Mouse (Mus musculus) kidney, postnatal 10 days (tissue): ENCODE data around the gene Calhm3.

Experiments
- DNase-seq: peaks from one replicate; pipeline ENCODE4 v3.0.0; 2021; ENCODE audit warnings: mixed read lengths

Calhm3 gene

DNA sequence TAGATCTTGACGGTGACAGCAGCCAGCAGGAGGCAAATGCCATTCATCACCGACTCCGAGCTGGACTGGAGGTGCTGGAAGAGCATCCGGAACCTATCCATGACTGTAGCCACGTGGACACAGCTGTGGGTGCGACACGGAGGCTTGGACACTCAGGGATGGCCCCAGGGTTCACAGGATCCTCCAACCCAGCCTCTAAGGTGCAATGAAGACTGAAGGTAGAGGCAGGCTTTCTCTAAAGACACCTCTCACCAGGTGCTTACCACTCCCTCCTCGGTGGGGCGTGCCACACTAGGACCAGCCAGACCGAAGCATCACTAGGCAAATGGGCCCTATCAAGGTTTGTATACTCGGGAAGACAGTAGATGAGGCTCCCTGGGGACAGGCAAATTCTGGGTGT is at the start of gene Calhm3:
TSS of gene Calhm3 (minus strand) at position 101 of the 400 bp plus-strand sequence.
- no peak for DNase-seq

- DNase-seq, result no peak
Observed at GRCm38 (mm10) chr19:47206126-47206525, 48.6 kb upstream of the Calhm3 start.

DNA sequence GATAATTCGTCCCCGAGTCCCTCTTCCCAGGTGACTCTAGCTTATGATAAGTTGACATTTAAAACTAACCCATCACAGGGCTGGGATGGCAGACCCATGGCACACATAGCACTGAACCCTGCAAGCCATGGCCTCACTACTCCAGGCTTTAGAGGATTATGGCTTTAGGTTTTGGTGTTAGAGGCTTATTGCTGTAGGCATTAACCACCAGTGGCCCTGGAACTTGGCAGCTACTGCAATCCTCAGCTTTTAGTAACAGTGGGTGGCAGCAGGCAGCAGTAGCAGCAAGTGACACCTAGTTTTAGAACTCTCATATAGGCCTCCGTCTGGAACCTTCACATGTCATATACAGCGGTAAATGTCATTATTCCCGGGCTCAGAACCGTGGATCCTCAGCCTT is 47.1 kb upstream of the Calhm3 start:
- no peak for DNase-seq

- no peak for DNase-seq
Observed at GRCm38 (mm10) chr19:47203042-47203441, 45.5 kb upstream of the Calhm3 start.

DNA sequence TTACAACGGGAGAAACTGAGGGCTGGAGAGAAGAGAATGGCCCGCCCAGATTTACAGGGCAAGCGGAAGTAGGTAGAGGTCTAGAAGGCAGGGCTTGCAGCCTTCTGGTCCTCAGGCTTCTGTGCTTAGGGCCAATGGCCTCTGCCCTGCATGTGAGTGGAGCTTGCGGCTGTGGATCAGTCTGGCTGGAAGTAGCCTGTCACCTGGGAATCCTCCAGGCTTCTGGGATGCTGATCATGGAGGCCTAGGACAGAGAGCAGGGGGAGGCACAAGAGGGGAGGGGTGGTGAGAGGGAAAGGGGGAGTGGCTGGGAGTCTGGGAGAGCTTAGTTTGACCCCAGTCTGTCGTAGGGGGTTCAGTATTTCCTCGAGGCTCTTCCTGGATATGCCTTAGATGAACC is 44.9 kb upstream of the Calhm3 start:
- no peak for DNase-seq

- no peak for DNase-seq
Observed at GRCm38 (mm10) chr19:47201972-47202371, 44.4 kb upstream of the Calhm3 start.

GRCm38 (mm10) chr19:47198671-47199350 is 41.2 kb upstream of the Calhm3 start:
- DNase-seq, result no peak

DNA sequence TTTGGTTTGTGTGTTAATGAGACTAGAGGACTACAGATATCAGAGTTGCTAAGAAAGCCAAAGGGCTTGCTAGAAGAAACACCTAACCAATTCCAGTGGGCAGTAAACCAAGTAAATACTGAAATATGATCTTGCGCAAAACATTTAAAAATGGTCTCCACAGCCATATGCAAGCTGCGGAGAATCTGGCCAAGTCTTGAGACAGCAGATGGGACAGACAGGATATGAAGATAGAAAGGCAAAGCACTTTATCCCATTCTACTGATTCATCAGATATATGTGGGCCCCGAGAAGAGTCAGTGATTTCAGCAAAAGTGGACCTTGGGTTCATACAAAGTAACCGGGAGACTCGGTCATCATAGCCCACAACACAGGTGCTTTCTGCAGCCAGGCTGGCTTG is 34.6 kb upstream of the Calhm3 start:
- no peak for DNase-seq

DNA sequence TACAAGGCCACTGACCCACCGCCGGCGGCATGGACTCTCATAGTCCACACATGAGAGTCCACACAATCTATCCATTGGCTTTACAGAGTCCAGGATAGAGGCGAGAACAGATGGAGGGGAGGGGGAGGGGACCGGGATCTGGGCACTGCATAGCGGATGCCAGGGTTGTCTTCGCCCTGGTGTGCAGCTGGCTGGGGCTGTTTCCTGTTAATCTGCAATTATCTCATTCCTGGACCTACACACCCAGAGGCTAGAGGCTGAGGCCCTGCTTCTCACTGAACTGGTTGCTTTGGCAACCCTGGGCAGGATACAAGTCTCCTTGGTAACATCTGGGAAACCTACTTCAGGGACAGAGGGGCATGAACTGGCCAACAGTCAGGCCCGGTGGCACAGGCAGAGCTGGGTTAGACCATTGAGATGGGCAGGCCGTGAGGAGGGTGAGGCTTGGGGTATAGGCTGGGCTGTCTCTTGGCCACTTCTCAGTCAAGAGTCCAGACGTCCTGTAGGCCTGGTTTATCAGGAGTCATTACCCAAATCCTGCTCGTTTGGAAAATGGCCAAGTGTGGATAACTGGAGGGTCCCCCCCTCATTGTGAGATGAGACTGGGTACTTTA is 31.1 kb upstream of the Calhm3 start:
- no peak for DNase-seq

DNA sequence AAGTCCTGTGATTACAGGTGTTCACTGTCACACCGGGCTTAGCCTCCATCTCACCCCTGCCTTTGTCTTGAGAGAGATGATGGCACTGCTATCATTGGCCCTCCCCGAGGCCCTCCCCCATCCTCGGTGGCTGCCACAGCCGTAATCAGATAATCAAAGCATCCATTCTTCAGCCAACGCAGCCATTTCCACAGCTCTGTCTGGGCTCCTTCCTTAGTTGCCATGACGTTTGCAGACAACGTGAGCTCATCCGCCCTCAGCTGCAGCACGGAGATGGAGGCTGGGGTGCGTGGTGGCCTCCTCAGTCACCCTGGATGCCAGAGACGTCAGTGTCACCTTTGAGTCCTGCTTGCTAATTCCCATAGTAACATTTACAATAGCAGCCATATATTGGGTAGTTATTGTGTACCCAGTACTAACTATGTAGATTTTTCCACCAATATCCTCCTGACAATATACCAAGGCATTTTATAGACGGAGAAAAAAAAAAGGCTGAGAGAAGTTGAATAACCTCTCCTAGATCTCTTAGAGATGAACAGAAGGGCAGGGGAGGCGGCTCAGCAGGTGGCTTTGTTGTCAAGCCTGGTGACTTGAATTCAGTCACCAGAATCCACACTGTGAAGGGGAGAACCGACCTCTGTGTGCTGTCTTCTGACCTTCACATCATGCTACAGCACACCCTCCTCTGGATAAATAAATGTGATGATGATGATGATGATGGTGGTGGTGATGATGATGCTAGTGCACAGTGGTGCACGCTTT is 29.1 kb upstream of the Calhm3 start:
- DNase-seq, result no peak

DNA sequence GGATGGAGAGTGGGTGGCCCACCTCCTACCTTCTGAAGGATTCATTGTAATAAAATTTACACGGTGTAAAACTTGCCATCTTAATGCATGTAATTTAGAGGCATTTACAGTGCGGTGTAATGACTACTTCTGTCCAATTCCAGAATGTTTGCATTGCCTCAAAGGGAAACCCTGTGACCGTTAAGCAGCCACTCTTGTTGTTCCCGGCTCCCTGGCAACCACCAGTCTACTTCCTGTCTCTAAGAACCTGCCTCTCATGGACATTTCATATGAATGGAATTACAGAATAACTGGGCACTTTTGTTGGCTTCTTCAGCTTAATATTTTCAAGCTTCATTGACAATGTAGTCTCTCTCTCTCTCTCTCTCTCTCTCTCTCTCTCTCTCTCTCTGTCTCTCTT is 27.2 kb upstream of the Calhm3 start:
- DNase-seq, result no peak

- DNase-seq, result no peak
Observed at GRCm38 (mm10) chr19:47184221-47184620, 26.7 kb upstream of the Calhm3 start.

DNA sequence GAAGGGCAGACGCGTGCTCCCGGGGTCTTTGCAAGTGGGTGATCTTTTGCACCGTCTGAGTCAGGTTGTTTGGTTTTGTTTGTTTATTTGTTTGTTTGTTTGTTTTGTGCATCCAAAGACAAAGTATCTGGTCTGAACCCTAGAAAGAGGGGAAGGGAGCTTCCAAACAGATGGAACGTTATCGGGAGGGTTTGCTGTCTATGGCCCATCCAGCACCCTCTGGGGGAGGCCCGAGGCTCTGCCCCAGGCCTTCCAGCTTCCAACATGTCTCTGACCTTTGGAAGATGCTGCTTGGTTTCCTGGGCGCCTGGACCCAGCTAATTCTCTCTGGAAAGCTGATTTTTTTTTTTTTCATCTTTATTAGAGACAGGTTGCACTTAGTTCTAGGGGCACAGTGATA is 22.4 kb upstream of the Calhm3 start:
- DNase-seq, result no peak

GRCm38 (mm10) chr19:47179272-47179809 is 21.8 kb upstream of the Calhm3 start:
- peak; percentile 51 for DNase-seq

DNA sequence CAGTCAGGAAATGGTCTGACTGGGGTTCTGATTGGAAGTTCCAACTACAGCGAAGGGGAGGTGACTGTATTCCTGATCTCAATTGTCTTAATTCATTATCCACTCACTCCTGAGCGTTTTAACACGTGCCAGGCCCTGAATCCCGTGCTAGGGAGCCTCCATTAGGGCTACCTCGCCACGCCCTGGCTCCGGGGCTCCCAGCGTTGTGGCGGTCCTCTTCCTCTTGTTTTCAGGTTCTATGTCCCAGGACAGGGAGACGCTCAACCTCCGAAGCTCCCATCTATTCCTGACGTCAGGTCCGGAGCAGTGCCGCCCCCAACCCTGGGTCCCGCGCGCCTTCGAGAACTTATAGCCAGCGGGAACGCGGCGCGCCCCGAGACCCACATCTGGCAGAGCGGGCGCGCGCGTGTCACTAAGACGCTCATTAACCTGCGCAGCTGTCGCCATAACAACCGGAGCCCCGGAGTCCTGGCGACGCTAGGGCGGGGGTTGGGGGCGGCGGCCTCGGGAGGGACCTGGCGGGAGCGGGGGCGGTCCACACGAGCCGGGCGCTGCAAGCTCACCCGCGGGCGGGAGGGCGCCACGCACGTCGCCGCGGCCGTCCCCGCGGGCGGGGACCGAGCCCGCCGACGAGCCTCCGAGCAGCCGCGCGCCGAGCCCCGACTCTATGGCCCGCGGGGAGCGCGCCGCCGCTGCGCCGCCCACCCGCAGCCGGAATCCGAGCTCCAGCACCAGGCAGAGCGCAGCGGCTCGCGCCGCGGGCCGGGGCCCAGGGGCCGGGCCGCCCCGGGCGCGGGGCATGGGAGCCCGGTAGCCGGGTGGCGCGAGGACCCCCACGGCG is 21.1 kb upstream of the Calhm3 start, which contains the start of gene Neurl1a:
TSS of gene Neurl1a (plus strand) at position 390 of the 841 bp plus-strand sequence.
- DNase-seq, result peak; percentile 72

DNA sequence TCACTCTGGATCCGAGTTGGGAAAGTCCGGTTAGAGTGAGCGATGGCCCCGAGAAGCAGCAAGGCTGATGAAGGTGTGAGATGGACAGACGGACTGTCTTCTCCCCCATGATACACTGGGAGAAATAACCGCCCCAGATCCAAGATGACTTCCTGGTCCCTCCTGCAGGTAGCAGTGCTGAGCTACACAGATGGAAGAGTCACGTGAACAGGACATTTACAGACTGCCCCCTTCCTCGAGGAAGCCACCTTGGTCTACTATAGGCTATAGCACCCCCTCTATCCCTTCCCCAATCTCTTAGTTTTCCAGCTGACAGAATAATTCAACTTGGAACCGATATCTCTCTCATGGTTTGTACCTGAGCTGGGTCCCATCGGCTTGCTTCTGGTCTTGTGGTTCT is 20.4 kb upstream of the Calhm3 start:
- peak; percentile 34 for DNase-seq

- no peak for DNase-seq
Observed at GRCm38 (mm10) chr19:47176916-47177505, 19.4 kb upstream of the Calhm3 start.

GRCm38 (mm10) chr19:47175472-47175871 is 17.9 kb upstream of the Calhm3 start:
- DNase-seq, result no peak

DNA sequence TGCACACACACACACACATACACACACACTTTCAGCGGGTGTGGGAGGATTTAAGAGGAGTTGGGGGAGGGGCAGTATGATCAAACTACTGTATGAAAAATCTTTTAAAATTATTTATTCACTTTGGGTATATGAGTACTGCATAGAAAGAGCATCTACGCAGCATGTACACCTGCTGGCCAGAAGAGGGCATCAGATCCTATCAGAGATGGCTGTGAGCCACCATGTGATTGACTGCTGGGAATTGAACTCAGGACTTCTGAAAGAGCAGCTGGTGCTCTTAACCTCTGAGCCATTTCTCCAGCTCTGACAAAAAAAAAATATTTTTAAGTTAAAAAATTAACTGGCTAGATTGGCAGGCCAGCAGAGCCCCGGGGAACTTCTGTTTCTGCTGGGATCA is 17.0 kb upstream of the Calhm3 start:
- DNase-seq, result peak; percentile 53

GRCm38 (mm10) chr19:47168793-47169412 is 11.3 kb upstream of the Calhm3 start:
- DNase-seq, result peak; percentile 94

DNA sequence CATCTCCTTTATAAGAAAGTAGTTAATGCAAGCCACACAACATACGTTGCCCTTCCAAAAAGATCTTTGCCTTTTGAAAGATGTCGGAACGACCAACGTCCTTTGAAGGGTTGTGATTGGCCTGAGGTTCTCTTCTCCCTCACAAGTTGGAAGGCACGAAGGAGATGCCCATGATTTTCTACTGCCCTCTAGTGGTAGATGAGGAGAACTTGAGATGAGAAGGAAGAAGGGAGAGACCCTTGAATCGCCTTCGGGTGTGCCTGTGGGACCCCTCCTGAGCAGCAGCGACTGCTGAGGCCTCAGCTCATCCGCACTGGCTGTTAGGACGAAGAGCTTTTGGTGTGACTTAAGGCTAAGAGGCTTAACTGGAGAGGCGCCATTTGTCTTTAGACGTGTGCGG is 10.7 kb upstream of the Calhm3 start:
- DNase-seq, result peak; percentile 27
